In the genomic region with DNA sequence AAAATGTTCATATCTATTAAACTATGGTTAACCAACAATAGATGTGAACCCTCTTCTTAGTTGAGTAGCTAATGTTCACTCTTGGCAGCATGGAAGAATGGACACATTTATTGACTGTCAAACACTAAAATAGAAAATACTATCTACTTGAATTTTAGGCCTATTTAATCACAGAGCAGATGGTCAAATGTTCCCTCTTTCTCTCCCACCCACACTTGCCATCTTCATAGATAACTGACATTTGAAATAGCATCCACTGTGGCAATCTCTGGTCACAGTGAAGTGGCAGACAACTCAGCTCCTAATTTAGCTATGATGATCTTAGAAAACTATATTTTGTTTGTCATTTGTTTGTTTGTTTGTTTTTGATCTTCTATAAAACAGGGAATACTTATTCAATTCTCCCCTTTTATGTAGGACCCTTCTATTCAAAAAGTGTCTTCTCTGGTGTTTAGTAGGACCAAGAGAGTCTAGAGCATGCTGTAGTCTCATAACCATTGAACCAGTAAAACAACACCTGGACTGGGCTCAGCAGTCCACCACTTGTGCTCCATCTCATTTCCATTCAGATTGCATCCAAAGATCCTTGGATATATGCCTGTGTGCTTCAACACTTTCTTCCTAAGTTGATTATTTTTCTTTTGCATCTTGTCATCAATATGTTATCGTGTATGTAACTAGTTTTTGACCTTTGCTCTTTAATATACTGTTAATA, we compare ENCODE assay signal across 12 mouse cellular contexts.
"Had no signal": no experiment of that assay in that cellular context is flagged by ENCODE, and none has a peak within 500 bp of the region (broad histone marks: within the 10 kb centered on the region; RNA-seq: fewer than 3 reads in every experiment).

No protein-coding gene starts in this region.

- H3K36me3 ChIP-seq: limb, embryonic 15.5 days; liver, embryonic 12.5 days; midbrain, embryonic 10.5 days; midbrain, embryonic 15.5 days had no signal

- H3K4me2 ChIP-seq: limb, embryonic 15.5 days; liver, embryonic 12.5 days; lung, embryonic 14.5 days; midbrain, embryonic 15.5 days had no signal

- H3K27ac ChIP-seq: limb, embryonic 15.5 days; liver, embryonic 12.5 days; midbrain, embryonic 10.5 days; midbrain, embryonic 15.5 days had no signal

- DNase-seq: kidney, adult 8-10 months; kidney, postnatal 25 days; lung, embryonic 14.5 days; lung, postnatal 10 days; lung, postnatal 4 days; right cerebral cortex, adult 18-20 months; right cerebral cortex, postnatal 25 days; thymus, postnatal 4 days had no signal

- H3K9me3 ChIP-seq: limb, embryonic 15.5 days; liver, embryonic 12.5 days; midbrain, embryonic 10.5 days; midbrain, embryonic 15.5 days had no signal

- H3K4me3 ChIP-seq: limb, embryonic 15.5 days; liver, embryonic 12.5 days; midbrain, embryonic 10.5 days; midbrain, embryonic 15.5 days had no signal

- H3K4me1 ChIP-seq: limb, embryonic 15.5 days; liver, embryonic 12.5 days; midbrain, embryonic 10.5 days; midbrain, embryonic 15.5 days had no signal

- ATAC-seq: liver, embryonic 12.5 days; midbrain, embryonic 15.5 days had no signal

- H3K9ac ChIP-seq: limb, embryonic 15.5 days; liver, embryonic 12.5 days; lung, embryonic 14.5 days; midbrain, embryonic 15.5 days had no signal

- H3K27me3 ChIP-seq: limb, embryonic 15.5 days; liver, embryonic 12.5 days; midbrain, embryonic 15.5 days had no signal
